Mouse (Mus musculus): ENCODE data around the gene Gm37240. TPM values are rescaled to one million over a fixed set of nuclear protein-coding genes. Genes with fewer than 3 reads are reported as not detected.

The Gm37240 gene
- total RNA-seq, 1 experiment = 1.2 TPM

GRCm38 (mm10) chr3:85516739-85517396 lies 370.4 kb downstream of the Gm37240 start:
- Histone ChIP-seq H3K9me3 (ENCODE audit: control insufficient read depth, insufficient read depth, low read depth, low read length) (no peaks in the 10 kb centered on the region), H3K4me3 (ENCODE audit: insufficient read depth in 1 of 2, low read depth in 1 of 2, low read length in 2 of 2, poor library complexity in 1 of 2, severe bottlenecking in 1 of 2) (no peak overlapping the region), H3K27ac (ENCODE audit: insufficient read depth, low read depth, low read length, poor library complexity, severe bottlenecking) (no peak overlapping the region), H3K9ac (ENCODE audit: insufficient read depth, low read depth, low read length, poor library complexity, severe bottlenecking) (no peak overlapping the region), H3K4me1 (ENCODE audit: control insufficient read depth in 2 of 2, insufficient read depth in 2 of 2, low read length in 2 of 2, poor library complexity in 1 of 2) (no peaks in the 10 kb centered on the region), H3K36me3 (ENCODE audit: control insufficient read depth, insufficient read depth, low read length, poor library complexity, severe bottlenecking) (no peaks in the 10 kb centered on the region)
- no peak for TF ChIP-seq CHD2 (IDR thresholded peaks at IDR 0.05; ENCODE audit: low read depth, low read length)
- in situ Hi-C loops (cut with MboI; ENCODE audit: low sequenced_read_pairs in 2 of 2, unreplicated experiment in 2 of 2) = no loop called here
- no peak for DNase-seq (ENCODE audit: low read depth, low spot score)

DNA sequence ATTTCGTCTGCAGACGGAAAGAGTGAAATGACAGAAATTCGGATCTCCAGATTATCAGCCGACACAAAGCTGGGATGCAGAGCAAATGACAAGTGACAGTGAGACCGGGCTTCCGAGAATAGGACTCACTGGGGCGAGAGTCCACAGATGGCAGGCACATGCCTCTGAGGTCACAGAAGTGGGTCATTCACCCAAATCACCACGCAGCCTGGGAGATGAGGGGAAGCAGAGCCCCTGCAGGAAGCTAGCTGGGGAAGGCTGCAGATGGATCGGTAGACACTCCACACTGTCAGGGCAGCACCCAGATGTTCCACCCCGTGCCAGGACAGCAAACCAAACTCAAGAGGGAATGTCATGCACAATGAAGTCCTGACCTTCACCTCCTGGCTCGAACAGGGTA lies 372.6 kb downstream of the Gm37240 start:
- Histone ChIP-seq H3K36me3 (ENCODE audit: control insufficient read depth, insufficient read depth, low read length, poor library complexity, severe bottlenecking) (no peaks in the 10 kb centered on the region), H3K9me3 (ENCODE audit: control insufficient read depth, insufficient read depth, low read depth, low read length) (no peaks in the 10 kb centered on the region), H3K27ac (ENCODE audit: insufficient read depth, low read depth, low read length, poor library complexity, severe bottlenecking) (no peak overlapping the region; the same call in 1 of the 2 replicates), H3K9ac (ENCODE audit: insufficient read depth, low read depth, low read length, poor library complexity, severe bottlenecking) (no peak overlapping the region), H3K4me1 (ENCODE audit: control insufficient read depth in 2 of 2, insufficient read depth in 2 of 2, low read length in 2 of 2, poor library complexity in 1 of 2) (no peaks in the 10 kb centered on the region), H3K4me3 (ENCODE audit: insufficient read depth in 1 of 2, low read depth in 1 of 2, low read length in 2 of 2, poor library complexity in 1 of 2, severe bottlenecking in 1 of 2) (no peak overlapping the region)
- TF ChIP-seq ZNF384 (IDR thresholded peaks at IDR 0.05; ENCODE audit: low read depth, low read length) (no peak), MAFK (IDR thresholded peaks at IDR 0.05; ENCODE audit: insufficient read depth, low read depth, low read length) (no peak), HCFC1 (IDR thresholded peaks at IDR 0.05; ENCODE audit: borderline replicate concordance, insufficient read depth, low read length) (no peak), ZC3H11A (IDR thresholded peaks at IDR 0.05; ENCODE audit: borderline replicate concordance, low read depth, low read length) (no peak), CHD2 (IDR thresholded peaks at IDR 0.05; ENCODE audit: low read depth, low read length) (no peak)
- in situ Hi-C loops (cut with MboI; ENCODE audit: low sequenced_read_pairs in 2 of 2, unreplicated experiment in 2 of 2) = no loop called here
- DNase-seq (ENCODE audit: low read depth, low spot score) = no peak

DNA sequence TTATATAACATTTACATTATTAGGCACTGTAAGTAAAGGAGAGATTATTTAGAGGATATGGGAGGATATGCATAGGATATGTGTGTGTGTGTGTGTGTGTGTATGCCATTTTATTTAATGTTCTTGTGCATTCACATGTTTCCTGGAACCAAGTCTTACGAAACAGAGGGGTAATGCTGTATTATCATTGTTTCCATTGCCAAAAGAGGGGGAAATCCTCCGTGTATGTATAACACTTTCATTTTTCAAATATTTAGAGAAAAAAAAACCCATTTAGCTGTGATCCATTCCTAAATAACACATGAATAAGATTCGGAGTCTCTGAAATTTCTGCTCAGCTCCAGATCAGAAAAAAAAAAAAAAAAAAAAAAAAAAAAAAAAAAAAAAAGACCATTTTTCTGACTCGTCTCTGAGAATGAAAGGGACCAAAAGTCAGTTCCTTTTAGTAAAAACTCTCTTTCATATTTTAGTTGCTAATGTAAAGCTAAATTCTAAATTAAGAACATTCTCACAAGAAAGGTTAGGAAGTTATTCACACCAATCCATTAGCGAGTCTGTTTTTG lies 378.5 kb downstream of the Gm37240 start:
- TF ChIP-seq CHD2 (IDR thresholded peaks at IDR 0.05; ENCODE audit: low read depth, low read length) = no peak
- TF ChIP-seq ZNF384 (IDR thresholded peaks at IDR 0.05; ENCODE audit: low read depth, low read length) = no peak
- no peak overlapping the region for H3K27ac ChIP-seq (ENCODE audit: insufficient read depth, low read depth, low read length, poor library complexity, severe bottlenecking)
- no peak overlapping the region for H3K9ac ChIP-seq (ENCODE audit: insufficient read depth, low read depth, low read length, poor library complexity, severe bottlenecking)
- no peaks in the 10 kb centered on the region for H3K36me3 ChIP-seq (ENCODE audit: control insufficient read depth, insufficient read depth, low read length, poor library complexity, severe bottlenecking)
- H3K4me1 ChIP-seq (ENCODE audit: control insufficient read depth in 2 of 2, insufficient read depth in 2 of 2, low read length in 2 of 2, poor library complexity in 1 of 2) = peaks cover 0 to 2% of the 10 kb centered on the region in 2 experiments; a peak in 1 of 4 replicates
- DNase-seq (ENCODE audit: low read depth, low spot score) = no peak
- H3K4me3 ChIP-seq (ENCODE audit: insufficient read depth in 1 of 2, low read depth in 1 of 2, low read length in 2 of 2, poor library complexity in 1 of 2, severe bottlenecking in 1 of 2) = no peak overlapping the region
- no peaks in the 10 kb centered on the region for H3K9me3 ChIP-seq (ENCODE audit: control insufficient read depth, insufficient read depth, low read depth, low read length)
- in situ Hi-C loops (cut with MboI; ENCODE audit: low sequenced_read_pairs in 2 of 2, unreplicated experiment in 2 of 2) = no loop called here

GRCm38 (mm10) chr3:85500096-85500495 lies 387.2 kb downstream of the Gm37240 start:
- no peak for DNase-seq (ENCODE audit: low read depth, low spot score)
- H3K4me1 ChIP-seq (ENCODE audit: control insufficient read depth in 2 of 2, insufficient read depth in 2 of 2, low read length in 2 of 2, poor library complexity in 1 of 2) = no peaks in the 10 kb centered on the region
- no peak overlapping the region for H3K4me3 ChIP-seq (ENCODE audit: insufficient read depth in 1 of 2, low read depth in 1 of 2, low read length in 2 of 2, poor library complexity in 1 of 2, severe bottlenecking in 1 of 2)

GRCm38 (mm10) chr3:85496146-85496545 lies 391.2 kb downstream of the Gm37240 start:
- H3K4me3 ChIP-seq (ENCODE audit: insufficient read depth in 1 of 2, low read depth in 1 of 2, low read length in 2 of 2, poor library complexity in 1 of 2, severe bottlenecking in 1 of 2) = no peak overlapping the region
- H3K9ac ChIP-seq (ENCODE audit: insufficient read depth, low read depth, low read length, poor library complexity, severe bottlenecking) = no peak overlapping the region
- in situ Hi-C loops (cut with MboI; ENCODE audit: low sequenced_read_pairs in 2 of 2, unreplicated experiment in 2 of 2) = no loop called here
- H3K36me3 ChIP-seq (ENCODE audit: control insufficient read depth, insufficient read depth, low read length, poor library complexity, severe bottlenecking) = no peaks in the 10 kb centered on the region
- TF ChIP-seq HCFC1 (IDR thresholded peaks at IDR 0.05; ENCODE audit: borderline replicate concordance, insufficient read depth, low read length) = no peak
- no peak for TF ChIP-seq ZNF384 (IDR thresholded peaks at IDR 0.05; ENCODE audit: low read depth, low read length)
- TF ChIP-seq CHD2 (IDR thresholded peaks at IDR 0.05; ENCODE audit: low read depth, low read length) = no peak
- TF ChIP-seq ZC3H11A (IDR thresholded peaks at IDR 0.05; ENCODE audit: borderline replicate concordance, low read depth, low read length) = no peak
- no peak for TF ChIP-seq MAFK (IDR thresholded peaks at IDR 0.05; ENCODE audit: insufficient read depth, low read depth, low read length)
- no peaks in the 10 kb centered on the region for H3K9me3 ChIP-seq (ENCODE audit: control insufficient read depth, insufficient read depth, low read depth, low read length)
- no peak for DNase-seq (ENCODE audit: low read depth, low spot score)
- H3K4me1 ChIP-seq (ENCODE audit: control insufficient read depth in 2 of 2, insufficient read depth in 2 of 2, low read length in 2 of 2, poor library complexity in 1 of 2) = no peaks in the 10 kb centered on the region
- H3K27ac ChIP-seq (ENCODE audit: insufficient read depth, low read depth, low read length, poor library complexity, severe bottlenecking) = no peak overlapping the region

More at GRCm38 (mm10) chr3:85500096-85500495, 387.2 kb downstream of the Gm37240 start:
- H3K9ac ChIP-seq (ENCODE audit: insufficient read depth, low read depth, low read length, poor library complexity, severe bottlenecking) = no peak overlapping the region
- no peak overlapping the region for H3K27ac ChIP-seq (ENCODE audit: insufficient read depth, low read depth, low read length, poor library complexity, severe bottlenecking)
- no peaks in the 10 kb centered on the region for H3K36me3 ChIP-seq (ENCODE audit: control insufficient read depth, insufficient read depth, low read length, poor library complexity, severe bottlenecking)
- in situ Hi-C loops (cut with MboI; ENCODE audit: low sequenced_read_pairs in 2 of 2, unreplicated experiment in 2 of 2) = no loop called here
- no peaks in the 10 kb centered on the region for H3K9me3 ChIP-seq (ENCODE audit: control insufficient read depth, insufficient read depth, low read depth, low read length)
- TF ChIP-seq CHD2 (IDR thresholded peaks at IDR 0.05; ENCODE audit: low read depth, low read length) (no peak), HCFC1 (IDR thresholded peaks at IDR 0.05; ENCODE audit: borderline replicate concordance, insufficient read depth, low read length) (no peak), ZC3H11A (IDR thresholded peaks at IDR 0.05; ENCODE audit: borderline replicate concordance, low read depth, low read length) (no peak)

Data from ES-E14 (cell line).